Mouse (Mus musculus) heart, embryonic 14.5 days (tissue): ENCODE measurements around the gene Hnrnpc. TPM values are rescaled to one million over a fixed set of nuclear protein-coding genes. Genes with fewer than 3 reads are reported as not detected.

Experiments used
- ATAC-seq: fragments of 200-750 bp; cut with Nextera tagmentation; 2 replicates; pipeline ENCODE4 v1.8.0; 2017; ENCODE audit warnings: low read depth, moderate TSS enrichment; ENCODE audit not compliant: insufficient number of reproducible peaks, insufficient read depth, low FRiP score
- H3K27ac ChIP-seq, 2 experiments: fragments of 200-500 bp in 1 of 2; fragments of 300-500 bp in 1 of 2; sonication (generic) in 1 of 2; replicated peaks in 1 of 2; 2 replicates each; pipeline ENCODE4 v1.5.1; 2012 to 2014; ENCODE audit warnings: low read depth in 2 of 2, low read length in 2 of 2, control low read depth in 1 of 2, mild to moderate bottlenecking in 1 of 2, mixed read lengths in 1 of 2; ENCODE audit not compliant: control insufficient read depth in 1 of 2, insufficient read depth in 1 of 2
- H3K27me3 ChIP-seq: fragments of 300-500 bp; sonication (generic); 2 replicates; pipeline ENCODE4 v1.6.1; 2014; ENCODE audit warnings: mild to moderate bottlenecking, low read length, control low read depth; ENCODE audit not compliant: control insufficient read depth, insufficient read depth
- H3K36me3 ChIP-seq: fragments of 300-500 bp; sonication (generic); 2 replicates; pipeline ENCODE4 v1.6.1; 2014; ENCODE audit warnings: mild to moderate bottlenecking, control low read depth, low read length, mixed read lengths; ENCODE audit not compliant: control insufficient read depth, insufficient read depth
- H3K4me1 ChIP-seq, 2 experiments: fragments of 200-500 bp in 1 of 2; fragments of 300-500 bp in 1 of 2; sonication (generic) in 1 of 2; 2 replicates each; pipeline ENCODE4 v1.6.1; 2012 to 2014; ENCODE audit warnings: low read length in 2 of 2, control low read depth in 1 of 2, mixed read lengths in 1 of 2; ENCODE audit not compliant: control insufficient read depth in 2 of 2, insufficient read depth in 2 of 2
- H3K4me2 ChIP-seq: fragments of 300-500 bp; sonication (generic); 2 replicates; pipeline ENCODE4 v1.6.1; 2014; ENCODE audit warnings: mild to moderate bottlenecking, low read length
- H3K4me3 ChIP-seq, 2 experiments: fragments of 200-500 bp in 1 of 2; fragments of 300-500 bp in 1 of 2; sonication (generic) in 1 of 2; 2 replicates each; pipeline ENCODE4 v1.5.1; 2012 to 2014; ENCODE audit warnings: low read length in 2 of 2, mild to moderate bottlenecking in 2 of 2, control low read depth in 1 of 2, low read depth in 1 of 2, moderate library complexity in 1 of 2; ENCODE audit not compliant: control insufficient read depth in 1 of 2, insufficient read depth in 1 of 2
- H3K9ac ChIP-seq: fragments of 300-500 bp; sonication (generic); 2 replicates; pipeline ENCODE4 v1.6.1; 2014; ENCODE audit warnings: mild to moderate bottlenecking, low read length
- H3K9me3 ChIP-seq: fragments of 300-500 bp; sonication (generic); 2 replicates; pipeline ENCODE4 v1.6.1; 2016; ENCODE audit warnings: low read length, control low read depth; ENCODE audit not compliant: control insufficient read depth
- WGBS: fragments of 180-500 bp; shearing (Covaris S2); extraction: QIAGEN DNeasy Blood & Tissue Kit; methylation state at CpG from one replicate; pipeline ENCODE4 v1.1.7; 2014; 5-methylcytosine and 5-hydroxymethylcytosine counted together
- polyA plus RNA-seq: library from polyadenylated mRNA; unstranded; fragments of >200 nt; fragmentation: Nextera tagmentation; extraction: Ambion mirVana; gene quantifications from 2 replicates; pipeline ENCODE4 v1.2.1, GENCODE M21; 2014

Gene Hnrnpc
- polyA plus RNA-seq, 1 experiment from 2014 or later, result 352 TPM

DNA sequence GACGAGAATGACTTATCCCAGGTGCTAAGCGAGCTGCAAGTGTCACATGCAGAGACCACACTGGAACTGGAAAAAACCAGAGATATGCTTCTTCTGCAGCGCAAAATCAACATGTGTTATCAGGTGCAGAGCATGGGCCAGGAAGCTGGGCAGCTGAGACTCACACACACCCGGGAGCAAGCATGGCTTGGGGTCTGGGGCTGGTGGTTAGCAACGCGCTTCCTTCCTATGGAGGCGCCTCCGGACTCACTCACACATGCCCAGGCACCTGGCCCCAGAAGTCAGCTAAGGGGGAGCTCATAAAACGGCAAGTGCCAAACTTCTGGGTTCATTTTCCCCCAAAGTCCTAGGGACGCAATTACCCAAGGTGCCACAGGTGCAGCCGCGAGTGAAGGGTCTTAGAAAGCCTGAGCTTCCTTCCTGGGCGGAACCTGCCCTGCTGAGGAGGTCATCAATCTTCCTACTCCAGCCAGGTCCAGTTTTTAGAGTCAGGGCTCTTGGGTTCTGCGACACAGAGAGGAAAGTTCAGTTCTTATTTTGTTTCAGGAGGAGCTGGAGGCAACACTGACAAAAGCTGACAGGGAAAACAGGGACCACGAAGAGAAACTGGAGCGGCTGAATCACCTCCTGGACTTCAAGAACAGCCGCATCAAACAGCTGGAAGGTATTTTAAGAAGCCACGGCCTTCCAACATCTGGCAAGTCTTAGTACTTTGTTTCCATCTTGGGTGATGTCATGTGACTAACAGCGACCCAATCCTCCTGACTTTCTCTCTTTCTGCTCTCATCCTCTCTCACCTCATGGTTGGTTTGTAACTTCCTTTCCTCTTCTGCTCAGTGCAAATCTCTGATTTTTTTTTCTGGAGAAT lies 37.0 kb upstream of the Hnrnpc start:
- Histone ChIP-seq H3K9ac (no peak overlapping the region; the same call in 1 of the 2 replicates), H3K4me3 (peak overlapping the region; percentile 29), H3K36me3 (no peaks in the 10 kb centered on the region), H3K27me3 (no peaks in the 10 kb centered on the region), H3K4me1 (peaks cover 13 to 14% of the 10 kb centered on the region in 2 experiments), H3K9me3 (no peaks in the 10 kb centered on the region), H3K4me2 (peak overlapping the region; percentile 63), H3K27ac (0 out of 4 replicates have a peak overlapping the region, but pooled peaks of 1 of the 2 experiments have one; percentile 9)
- peak; percentile 46; the same call in 1 of the 2 replicates for ATAC-seq
- WGBS, result 31% methylated on average over 19 of the region's 19 CpGs

- no peak overlapping the region for H3K4me2 ChIP-seq
- no peaks in the 10 kb centered on the region for H3K36me3 ChIP-seq
- no peak overlapping the region for H3K27ac ChIP-seq
- 65% methylated on average over 5 of the region's 5 CpGs for WGBS
- H3K4me1 ChIP-seq, result no peaks in the 10 kb centered on the region
- no peak for ATAC-seq
- no peak overlapping the region for H3K4me3 ChIP-seq
- H3K9ac ChIP-seq, result no peak overlapping the region
- H3K27me3 ChIP-seq, result no peaks in the 10 kb centered on the region
- H3K9me3 ChIP-seq, result no peaks in the 10 kb centered on the region
These were observed 29.8 kb upstream of the Hnrnpc start for GRCm38 (mm10) chr14:52133584-52133983.

DNA sequence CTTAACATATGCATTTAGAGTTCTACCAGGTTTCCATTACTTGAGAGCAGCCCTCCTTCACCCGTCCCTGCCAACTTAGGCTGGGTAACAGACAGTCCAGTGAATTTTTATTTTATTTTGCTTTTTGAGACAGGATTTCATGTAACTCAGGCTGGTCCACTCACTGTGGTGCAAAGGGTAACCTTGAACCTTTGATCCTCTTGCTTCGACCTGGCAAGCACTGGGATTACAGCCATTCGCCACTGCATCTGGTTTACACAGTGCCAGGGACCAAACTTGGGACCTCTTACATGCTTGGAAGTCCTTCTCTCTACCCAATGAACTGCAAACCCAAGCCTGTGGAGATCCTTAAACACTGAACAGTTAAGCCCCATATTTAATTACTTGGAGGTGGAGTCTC lies 20.8 kb upstream of the Hnrnpc start:
- Histone ChIP-seq H3K36me3 (no peaks in the 10 kb centered on the region), H3K9me3 (no peaks in the 10 kb centered on the region), H3K27ac (no peak overlapping the region), H3K27me3 (no peaks in the 10 kb centered on the region), H3K4me1 (no peaks in the 10 kb centered on the region), H3K4me2 (no peak overlapping the region), H3K9ac (no peak overlapping the region), H3K4me3 (no peak overlapping the region)
- WGBS, result 98% methylated on average over 3 of the region's 3 CpGs
- ATAC-seq, result no peak

DNA sequence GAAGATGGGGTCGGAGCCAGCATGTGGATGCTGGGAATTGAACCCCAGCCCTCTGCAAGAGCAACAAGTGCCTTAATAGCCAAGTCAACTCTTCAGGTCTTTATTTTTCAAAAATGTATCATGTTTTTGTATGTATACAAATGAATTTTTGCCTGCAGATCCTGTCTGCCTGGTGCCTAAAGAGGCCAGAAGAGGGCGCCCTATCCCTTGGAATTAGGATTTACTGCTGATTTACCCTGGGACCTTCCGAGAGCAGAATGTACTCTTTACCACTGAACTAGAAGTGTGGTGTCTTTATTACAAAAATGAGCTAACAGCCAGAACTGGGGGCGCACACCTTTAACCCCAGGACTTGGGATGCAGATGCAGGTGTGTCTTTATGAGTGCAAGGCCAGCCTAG lies 20.1 kb upstream of the Hnrnpc start:
- Histone ChIP-seq H3K4me1 (0 out of 4 replicates have a peak, but pooled peaks cover 0 to 1% of the 10 kb centered on the region in 2 experiments), H3K9me3 (no peaks in the 10 kb centered on the region), H3K4me2 (no peak overlapping the region), H3K27ac (no peak overlapping the region), H3K36me3 (no peaks in the 10 kb centered on the region), H3K9ac (no peak overlapping the region), H3K27me3 (no peaks in the 10 kb centered on the region), H3K4me3 (no peak overlapping the region)
- ATAC-seq, result no peak
- WGBS, result 19% methylated on average over 4 of the region's 4 CpGs

DNA sequence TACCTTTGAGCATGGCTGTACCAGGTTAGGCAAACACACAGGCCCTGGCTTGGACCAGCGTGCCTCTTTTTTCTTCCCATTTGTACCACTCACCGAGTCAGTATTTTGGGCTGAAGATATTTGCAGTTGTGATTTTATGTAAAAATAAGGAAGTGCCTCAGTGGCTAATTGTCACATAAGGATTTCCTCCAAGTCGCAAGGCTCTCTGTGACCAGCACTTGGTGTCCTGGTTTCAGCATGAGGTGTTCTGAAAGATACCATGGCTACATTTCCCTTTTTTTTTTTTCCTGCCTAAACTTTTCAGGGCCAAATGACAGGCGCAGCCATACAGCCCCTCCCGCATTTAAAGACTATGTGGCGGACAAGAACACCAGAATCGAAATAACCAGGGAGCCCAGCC lies 16.3 kb upstream of the Hnrnpc start:
- Histone ChIP-seq H3K9ac (no peak overlapping the region), H3K4me2 (peak overlapping the region; percentile 100; the same call in 1 of the 2 replicates), H3K9me3 (no peaks in the 10 kb centered on the region), H3K4me1 (0 out of 4 replicates have a peak, but pooled peaks cover 0 to 3% of the 10 kb centered on the region in 2 experiments), H3K36me3 (no peaks in the 10 kb centered on the region), H3K27ac (no peak overlapping the region), H3K27me3 (no peaks in the 10 kb centered on the region), H3K4me3 (no peak overlapping the region)
- WGBS, result 61% methylated on average over 7 of the region's 7 CpGs
- ATAC-seq, result no peak

- peak; percentile 70 for ATAC-seq
- H3K4me1 ChIP-seq, result 0 out of 4 replicates have a peak, but pooled peaks cover 0 to 3% of the 10 kb centered on the region in 2 experiments
- no peaks in the 10 kb centered on the region for H3K27me3 ChIP-seq
- no peaks in the 10 kb centered on the region for H3K9me3 ChIP-seq
- under 1% methylated on average over 38 of the region's 38 CpGs for WGBS
- H3K4me2 ChIP-seq, result peak overlapping the region; percentile 100
- no peaks in the 10 kb centered on the region for H3K36me3 ChIP-seq
- peak overlapping the region; percentile 34 to 61; a peak in 2 of 4 replicates for H3K27ac ChIP-seq
- H3K9ac ChIP-seq, result peak overlapping the region; percentile 80
- H3K4me3 ChIP-seq, result peak overlapping the region; percentile 62 to 64
These were observed 15.2 kb upstream of the Hnrnpc start for GRCm38 (mm10) chr14:52118823-52119608.

DNA sequence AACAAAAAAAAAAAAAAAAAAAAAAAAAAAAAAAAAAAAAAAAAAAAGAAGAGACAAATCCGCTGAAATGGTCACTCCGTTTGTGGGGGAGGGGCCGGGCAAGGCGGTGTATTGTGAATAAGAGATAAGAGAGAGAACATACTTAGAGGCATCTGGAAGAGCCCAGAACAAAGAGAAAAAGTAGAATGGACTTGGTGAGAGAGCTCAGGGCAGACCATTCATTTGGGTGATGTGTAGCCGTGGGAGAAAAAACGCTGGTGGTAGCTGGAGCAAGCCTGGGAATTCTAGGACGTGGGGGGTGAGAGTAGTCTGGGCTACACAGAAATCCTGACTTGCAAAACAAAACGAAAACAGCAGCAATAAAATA lies 14.6 kb upstream of the Hnrnpc start:
- Histone ChIP-seq H3K9ac (peak overlapping the region; percentile 80; the same call in 1 of the 2 replicates), H3K27ac (no peak overlapping the region)
- ATAC-seq, result no peak

More for the DNA sequence above, 14.6 kb upstream of the Hnrnpc start:
- Histone ChIP-seq H3K4me3 (peak overlapping the region; percentile 62 to 64; a peak in 3 of 4 replicates), H3K4me1 (0 out of 4 replicates have a peak, but pooled peaks cover 0 to 3% of the 10 kb centered on the region in 2 experiments), H3K9me3 (no peaks in the 10 kb centered on the region), H3K36me3 (no peaks in the 10 kb centered on the region), H3K27me3 (no peaks in the 10 kb centered on the region), H3K4me2 (peak overlapping the region; percentile 100)
- WGBS, result 15% methylated on average over 8 of the region's 8 CpGs
